Mouse (Mus musculus): Measurements from ENCODE around the gene Fam129b.

The Fam129b gene

GRCm38 (mm10) chr2:32859622-32860012 lies 16.3 kb upstream of the Fam129b start:
- in situ Hi-C loops (cut with MboI, MseI) = no loop called here

GRCm38 (mm10) chr2:32860799-32861198 lies 15.1 kb upstream of the Fam129b start:
- in situ Hi-C loops (cut with MboI, MseI) = no loop called here

- in situ Hi-C loops (cut with MboI, MseI) = no loop called here
Observed at GRCm38 (mm10) chr2:32863317-32863716, 12.6 kb upstream of the Fam129b start.

- in situ Hi-C loops (cut with MboI, MseI) = no loop called here
Observed at GRCm38 (mm10) chr2:32864755-32865154, 11.2 kb upstream of the Fam129b start.

GRCm38 (mm10) chr2:32867354-32867753 lies 8.6 kb upstream of the Fam129b start:
- in situ Hi-C loops (cut with MboI, MseI) = no loop called here

GRCm38 (mm10) chr2:32869721-32870274 lies 6.1 kb upstream of the Fam129b start:
- in situ Hi-C loops (cut with MboI, MseI) = no loop called here

- in situ Hi-C loops (cut with MboI, MseI) = no loop called here
Observed at GRCm38 (mm10) chr2:32870275-32871100, 5.4 kb upstream of the Fam129b start.

- in situ Hi-C loops (cut with MboI, MseI) = no loop called here
Observed at GRCm38 (mm10) chr2:32874070-32874469, 1.8 kb upstream of the Fam129b start.

- in situ Hi-C loops (cut with MboI, MseI) = no loop called here
Observed at GRCm38 (mm10) chr2:32874951-32875674, 801 bp upstream of the Fam129b start.

- in situ Hi-C loops (cut with MboI, MseI) = no loop called here
Observed at GRCm38 (mm10) chr2:32876490-32877302, 782 bp downstream of the Fam129b start.

- in situ Hi-C loops (cut with MboI, MseI) = no loop called here
Observed at GRCm38 (mm10) chr2:32877303-32877702, 1.4 kb downstream of the Fam129b start.

- in situ Hi-C loops (cut with MboI, MseI) = no loop called here
Observed at GRCm38 (mm10) chr2:32877761-32878393, 2.0 kb downstream of the Fam129b start.

- in situ Hi-C loops (cut with MboI, MseI) = no loop called here
Observed at GRCm38 (mm10) chr2:32878396-32878795, 2.5 kb downstream of the Fam129b start.

- in situ Hi-C loops (cut with MboI, MseI) = no loop called here
Observed at GRCm38 (mm10) chr2:32879593-32879992, 3.7 kb downstream of the Fam129b start.

GRCm38 (mm10) chr2:32881054-32881453 lies 5.1 kb downstream of the Fam129b start:
- in situ Hi-C loops (cut with MboI, MseI) = no loop called here

- in situ Hi-C loops (cut with MboI, MseI) = no loop called here
Observed at GRCm38 (mm10) chr2:32881723-32882122, 5.8 kb downstream of the Fam129b start.

GRCm38 (mm10) chr2:32882283-32883043 lies 6.5 kb downstream of the Fam129b start:
- in situ Hi-C loops (cut with MboI, MseI) = no loop called here

- in situ Hi-C loops (cut with MboI, MseI) = no loop called here
Observed at GRCm38 (mm10) chr2:32884745-32885144, 8.8 kb downstream of the Fam129b start.

GRCm38 (mm10) chr2:32888029-32888428 lies 12.1 kb downstream of the Fam129b start:
- in situ Hi-C loops (cut with MboI, MseI) = no loop called here

GRCm38 (mm10) chr2:32888551-32888950 lies 12.6 kb downstream of the Fam129b start:
- in situ Hi-C loops (cut with MboI, MseI) = no loop called here

GRCm38 (mm10) chr2:32890280-32890679 lies 14.4 kb downstream of the Fam129b start:
- in situ Hi-C loops (cut with MboI, MseI) = no loop called here

Data from T-helper 1 cell (primary cell).